Mouse (Mus musculus) heart, postnatal 0 days (tissue): ENCODE data around the gene 2310033P09Rik.
A peak's percentile ranks its signal among the peaks of the same experiment; 100 is the strongest.

ENCODE experiments used
- CTCF ChIP-seq: IDR thresholded peaks from 2 replicates; pipeline ENCODE4 v1.5.1; 2016; ENCODE audit warnings: antibody characterized with exemption, control low read depth, low read depth
- EP300 ChIP-seq: IDR thresholded peaks from 2 replicates; pipeline ENCODE4 v1.6.1; 2016; ENCODE audit warnings: antibody characterized with exemption, low read depth

- TF ChIP-seq CTCF (peak; percentile 69), EP300 (no peak)
Measured at GRCm38 (mm10) chr11:59209003-59209441, 901 bp downstream of the 2310033P09Rik start.
